17 mouse cellular contexts compared by ENCODE assay signal in the genomic region with DNA sequence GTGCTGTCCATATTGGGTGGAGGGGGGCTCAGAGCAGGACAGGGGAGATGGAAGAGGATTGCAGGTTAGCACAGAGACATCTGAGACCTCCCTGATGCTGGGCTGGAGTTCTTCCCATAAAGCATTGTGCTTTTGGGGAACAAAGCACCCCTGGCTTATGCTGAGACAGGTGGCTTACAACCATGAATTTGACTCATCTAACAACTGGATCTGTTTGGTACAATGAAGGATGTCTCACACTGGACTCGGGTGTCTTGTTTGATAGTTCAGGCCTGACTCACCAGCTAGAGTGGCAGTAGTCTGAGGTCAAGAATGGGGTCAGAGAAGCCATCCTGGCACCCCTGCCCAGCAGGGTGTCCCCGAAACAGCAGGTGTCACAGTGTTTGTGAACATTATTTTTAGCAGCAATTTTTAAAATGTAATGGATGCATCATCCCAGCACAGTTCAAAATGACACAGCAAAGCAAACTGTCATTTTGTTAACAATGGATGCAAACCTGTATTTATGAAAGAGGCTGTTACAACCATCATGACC.
"Had no signal": no experiment of that assay in that cellular context is flagged by ENCODE, and none has a peak within 500 bp of the region (broad histone marks: within the 10 kb centered on the region; RNA-seq: fewer than 3 reads in every experiment).

No protein-coding gene starts in this region.

- H3K9me3 ChIP-seq: liver, embryonic 13.5 days; liver, embryonic 15.5 days; lung, embryonic 15.5 days; midbrain, embryonic 13.5 days; neural tube, embryonic 12.5 days; stomach, embryonic 15.5 days had no signal

- ATAC-seq: liver, postnatal 0 days; lung, postnatal 0 days; midbrain, embryonic 13.5 days; midbrain, embryonic 16.5 days had no signal

- H3K9ac ChIP-seq: liver, embryonic 13.5 days; liver, embryonic 15.5 days; liver, postnatal 0 days; lung, embryonic 15.5 days; midbrain, embryonic 13.5 days; neural tube, embryonic 12.5 days; stomach, embryonic 15.5 days had no signal

- DNase-seq: liver, embryonic 13.5 days; liver, postnatal 0 days; lung, adult 2 months; lung, postnatal 14 days; lung, postnatal 4 days; right cerebral cortex, postnatal 14 days; thymus, adult 18-20 months; thymus, postnatal 14 days; thymus, postnatal 36 days had no signal

- H3K4me1 ChIP-seq: liver, embryonic 13.5 days; liver, embryonic 15.5 days; lung, embryonic 15.5 days; neural tube, embryonic 12.5 days; stomach, embryonic 15.5 days had no signal

- H3K27me3 ChIP-seq: lung, embryonic 15.5 days; midbrain, embryonic 13.5 days; neural tube, embryonic 12.5 days; stomach, embryonic 15.5 days had no signal

- H3K4me3 ChIP-seq: liver, embryonic 13.5 days; liver, embryonic 15.5 days; lung, embryonic 15.5 days; midbrain, embryonic 13.5 days; neural tube, embryonic 12.5 days; stomach, embryonic 15.5 days had no signal

- H3K27ac ChIP-seq: liver, embryonic 13.5 days; liver, embryonic 15.5 days; lung, embryonic 15.5 days; midbrain, embryonic 13.5 days; neural tube, embryonic 12.5 days; stomach, embryonic 15.5 days had no signal

- H3K36me3 ChIP-seq: liver, embryonic 13.5 days; liver, embryonic 15.5 days; stomach, embryonic 15.5 days had no signal

- H3K4me2 ChIP-seq: liver, embryonic 13.5 days; liver, embryonic 15.5 days; lung, embryonic 15.5 days; midbrain, embryonic 11.5 days; midbrain, embryonic 13.5 days; neural tube, embryonic 12.5 days; stomach, embryonic 15.5 days had no signal
